Mouse (Mus musculus): ENCODE measurements around the gene Mief1. TPM values are rescaled to one million over a fixed set of nuclear protein-coding genes. Genes with fewer than 3 reads are reported as not detected.

Mief1 gene
- polyA plus RNA-seq, 1 experiment from 2014 or later = 26.8 TPM

GRCm38 (mm10) chr15:80235535-80235934 is 1.7 kb downstream of the Mief1 start, which contains the start of gene AC140267.1:
AC140267.1 (plus strand) TSS chr15:80235835.
- H3K4me2 ChIP-seq = peak within 1 kb of the TSS; percentile 68
- peak within 1 kb of the TSS; percentile 82 for H3K27ac ChIP-seq (ENCODE audit: low read depth, low read length)
- H3K4me1 ChIP-seq (ENCODE audit: control insufficient read depth, insufficient read depth, low read length) = peaks cover 9% of the 10 kb centered on the region
- no peaks in the 10 kb centered on the region for H3K9me3 ChIP-seq (replicated peaks; ENCODE audit: control insufficient read depth, low read length)
- H3K27me3 ChIP-seq (ENCODE audit: control insufficient read depth, insufficient read depth, low read length) = no peaks in the 10 kb centered on the region
- ATAC-seq (replicated peaks; ENCODE audit: insufficient number of reproducible peaks, low FRiP score, low TSS enrichment) = no peak
- WGBS (ENCODE audit: insufficient replicate concordance) = 82% methylated on average over 9 of the region's 9 CpGs
- H3K4me3 ChIP-seq (ENCODE audit: low read depth, low read length) = peak within 1 kb of the TSS; percentile 96
- H3K9ac ChIP-seq (ENCODE audit: low read depth, low read length) = peak within 1 kb of the TSS; percentile 94
- H3K36me3 ChIP-seq (ENCODE audit: control insufficient read depth, insufficient read depth, low read length) = peaks cover 16% of the 10 kb centered on the region

- Histone ChIP-seq H3K27ac (ENCODE audit: low read depth, low read length) (no peak overlapping the region), H3K9me3 (replicated peaks; ENCODE audit: control insufficient read depth, low read length) (no peaks in the 10 kb centered on the region), H3K4me1 (ENCODE audit: control insufficient read depth, insufficient read depth, low read length) (peaks cover 25% of the 10 kb centered on the region), H3K4me3 (ENCODE audit: low read depth, low read length) (no peak overlapping the region), H3K4me2 (no peak overlapping the region), H3K27me3 (ENCODE audit: control insufficient read depth, insufficient read depth, low read length) (no peaks in the 10 kb centered on the region), H3K36me3 (ENCODE audit: control insufficient read depth, insufficient read depth, low read length) (peaks cover 36% of the 10 kb centered on the region), H3K9ac (ENCODE audit: low read depth, low read length) (no peak overlapping the region)
- no peak for ATAC-seq (replicated peaks; ENCODE audit: insufficient number of reproducible peaks, low FRiP score, low TSS enrichment)
- WGBS (ENCODE audit: insufficient replicate concordance) = 94% methylated on average over 12 of the region's 12 CpGs
Observed at GRCm38 (mm10) chr15:80248135-80248534, 14.3 kb downstream of the Mief1 start.

GRCm38 (mm10) chr15:80248596-80248995 is 14.8 kb downstream of the Mief1 start:
- Histone ChIP-seq H3K4me2 (no peak overlapping the region), H3K36me3 (ENCODE audit: control insufficient read depth, insufficient read depth, low read length) (peaks cover 36% of the 10 kb centered on the region), H3K4me3 (ENCODE audit: low read depth, low read length) (no peak overlapping the region), H3K9ac (ENCODE audit: low read depth, low read length) (no peak overlapping the region), H3K27me3 (ENCODE audit: control insufficient read depth, insufficient read depth, low read length) (no peaks in the 10 kb centered on the region), H3K9me3 (replicated peaks; ENCODE audit: control insufficient read depth, low read length) (no peaks in the 10 kb centered on the region), H3K27ac (ENCODE audit: low read depth, low read length) (no peak overlapping the region), H3K4me1 (ENCODE audit: control insufficient read depth, insufficient read depth, low read length) (peaks cover 25% of the 10 kb centered on the region)
- 86% methylated on average over 1 of the region's 1 CpGs for WGBS (ENCODE audit: insufficient replicate concordance)
- no peak for ATAC-seq (replicated peaks; ENCODE audit: insufficient number of reproducible peaks, low FRiP score, low TSS enrichment)

GRCm38 (mm10) chr15:80249672-80250071 is 15.9 kb downstream of the Mief1 start:
- no peak for ATAC-seq (replicated peaks; ENCODE audit: insufficient number of reproducible peaks, low FRiP score, low TSS enrichment)
- peak overlapping the region; percentile 71; the same call in 1 of the 2 replicates for H3K27ac ChIP-seq (ENCODE audit: low read depth, low read length)
- no peaks in the 10 kb centered on the region for H3K27me3 ChIP-seq (ENCODE audit: control insufficient read depth, insufficient read depth, low read length)
- H3K36me3 ChIP-seq (ENCODE audit: control insufficient read depth, insufficient read depth, low read length) = peaks cover 34% of the 10 kb centered on the region
- no peaks in the 10 kb centered on the region for H3K9me3 ChIP-seq (replicated peaks; ENCODE audit: control insufficient read depth, low read length)
- peaks cover 31% of the 10 kb centered on the region for H3K4me1 ChIP-seq (ENCODE audit: control insufficient read depth, insufficient read depth, low read length)
- H3K4me3 ChIP-seq (ENCODE audit: low read depth, low read length) = no peak overlapping the region
- H3K9ac ChIP-seq (ENCODE audit: low read depth, low read length) = no peak overlapping the region
- WGBS (ENCODE audit: insufficient replicate concordance) = 95% methylated on average over 10 of the region's 10 CpGs
- H3K4me2 ChIP-seq = no peak overlapping the region

GRCm38 (mm10) chr15:80250586-80250985 is 16.8 kb downstream of the Mief1 start:
- peak overlapping the region; percentile 88 for H3K27ac ChIP-seq (ENCODE audit: low read depth, low read length)
- H3K4me2 ChIP-seq = peak overlapping the region; percentile 43
- peaks cover 31% of the 10 kb centered on the region for H3K36me3 ChIP-seq (ENCODE audit: control insufficient read depth, insufficient read depth, low read length)
- no peaks in the 10 kb centered on the region for H3K27me3 ChIP-seq (ENCODE audit: control insufficient read depth, insufficient read depth, low read length)
- peaks cover 31% of the 10 kb centered on the region for H3K4me1 ChIP-seq (ENCODE audit: control insufficient read depth, insufficient read depth, low read length)
- peak overlapping the region; percentile 56 for H3K9ac ChIP-seq (ENCODE audit: low read depth, low read length)
- no peak for ATAC-seq (replicated peaks; ENCODE audit: insufficient number of reproducible peaks, low FRiP score, low TSS enrichment)
- 0 out of 2 replicates have a peak overlapping the region, but pooled peaks have one; percentile 3 for H3K4me3 ChIP-seq (ENCODE audit: low read depth, low read length)
- no peaks in the 10 kb centered on the region for H3K9me3 ChIP-seq (replicated peaks; ENCODE audit: control insufficient read depth, low read length)
- WGBS (ENCODE audit: insufficient replicate concordance) = 20% methylated on average over 6 of the region's 6 CpGs

- H3K9ac ChIP-seq (ENCODE audit: low read depth, low read length) = 0 out of 2 replicates have a peak overlapping the region, but pooled peaks have one; percentile 40
- no peaks in the 10 kb centered on the region for H3K9me3 ChIP-seq (replicated peaks; ENCODE audit: control insufficient read depth, low read length)
- peaks cover 44% of the 10 kb centered on the region for H3K4me1 ChIP-seq (ENCODE audit: control insufficient read depth, insufficient read depth, low read length)
- peak overlapping the region; percentile 84; the same call in 1 of the 2 replicates for H3K4me2 ChIP-seq
- no peaks in the 10 kb centered on the region for H3K27me3 ChIP-seq (ENCODE audit: control insufficient read depth, insufficient read depth, low read length)
- WGBS (ENCODE audit: insufficient replicate concordance) = 35% methylated on average over 2 of the region's 2 CpGs
- no peak for ATAC-seq (replicated peaks; ENCODE audit: insufficient number of reproducible peaks, low FRiP score, low TSS enrichment)
- peak overlapping the region; percentile 99 for H3K27ac ChIP-seq (ENCODE audit: low read depth, low read length)
- H3K4me3 ChIP-seq (ENCODE audit: low read depth, low read length) = no peak overlapping the region
- peaks cover 28% of the 10 kb centered on the region for H3K36me3 ChIP-seq (ENCODE audit: control insufficient read depth, insufficient read depth, low read length)
Observed at GRCm38 (mm10) chr15:80253530-80253929, 19.7 kb downstream of the Mief1 start.

- no peaks in the 10 kb centered on the region for H3K9me3 ChIP-seq (replicated peaks; ENCODE audit: control insufficient read depth, low read length)
Observed at GRCm38 (mm10) chr15:80254207-80254606, 20.4 kb downstream of the Mief1 start.

GRCm38 (mm10) chr15:80254847-80255645 is 21.2 kb downstream of the Mief1 start, which contains the start of gene Atf4:
Atf4 (plus strand) TSS chr15:80255184.
- Histone ChIP-seq H3K36me3 (ENCODE audit: control insufficient read depth, insufficient read depth, low read length) (peaks cover 14% of the 10 kb centered on the region), H3K27me3 (ENCODE audit: control insufficient read depth, insufficient read depth, low read length) (no peaks in the 10 kb centered on the region), H3K27ac (ENCODE audit: low read depth, low read length) (peak within 1 kb of the TSS; percentile 99), H3K9me3 (replicated peaks; ENCODE audit: control insufficient read depth, low read length) (no peaks in the 10 kb centered on the region), H3K4me3 (ENCODE audit: low read depth, low read length) (peak within 1 kb of the TSS; percentile 98), H3K9ac (ENCODE audit: low read depth, low read length) (peak within 1 kb of the TSS; percentile 100), H3K4me2 (peak within 1 kb of the TSS; percentile 84), H3K4me1 (ENCODE audit: control insufficient read depth, insufficient read depth, low read length) (peaks cover 39% of the 10 kb centered on the region)
- ATAC-seq (replicated peaks; ENCODE audit: insufficient number of reproducible peaks, low FRiP score, low TSS enrichment) = peak; percentile 91
- under 1% methylated on average over 62 of the region's 62 CpGs for WGBS (ENCODE audit: insufficient replicate concordance)

More at GRCm38 (mm10) chr15:80254207-80254606, 20.4 kb downstream of the Mief1 start:
- 40% methylated on average over 6 of the region's 6 CpGs for WGBS (ENCODE audit: insufficient replicate concordance)
- Histone ChIP-seq H3K4me1 (ENCODE audit: control insufficient read depth, insufficient read depth, low read length) (peaks cover 46% of the 10 kb centered on the region), H3K4me2 (peak overlapping the region; percentile 84), H3K27ac (ENCODE audit: low read depth, low read length) (peak overlapping the region; percentile 99), H3K4me3 (ENCODE audit: low read depth, low read length) (peak overlapping the region; percentile 98), H3K36me3 (ENCODE audit: control insufficient read depth, insufficient read depth, low read length) (peaks cover 21% of the 10 kb centered on the region), H3K9ac (ENCODE audit: low read depth, low read length) (peak overlapping the region; percentile 100), H3K27me3 (ENCODE audit: control insufficient read depth, insufficient read depth, low read length) (no peaks in the 10 kb centered on the region)
- ATAC-seq (replicated peaks; ENCODE audit: insufficient number of reproducible peaks, low FRiP score, low TSS enrichment) = no peak
